Mouse (Mus musculus): ENCODE data around the gene Mical1. TPM values are rescaled to one million over a fixed set of nuclear protein-coding genes. Genes with fewer than 3 reads are reported as not detected.

Mical1 gene
- 48.8 and 50.3 TPM in 2 replicates for polyA plus RNA-seq (2016; fragmentation: Nextera tagmentation; extraction: Ambion mirVana)

GRCm38 (mm10) chr10:41476171-41477017 is at the start of gene Mical1:
Gene Mical1, plus strand, starts transcription at chr10:41476314.
- peak within 1 kb of the TSS; percentile 54 for H3K4me3 ChIP-seq (replicated peaks)
- 1% methylated on average over 35 of the region's 35 CpGs for WGBS

GRCm38 (mm10) chr10:41426368-41426767 is 49.7 kb upstream of the Mical1 start:
- no peaks in the 10 kb centered on the region for H3K9me3 ChIP-seq
- no peak overlapping the region for H3K4me3 ChIP-seq (replicated peaks)
- H3K36me3 ChIP-seq (replicated peaks) = no peaks in the 10 kb centered on the region
- H3K27ac ChIP-seq = no peak overlapping the region
- no peak overlapping the region for H3K4me2 ChIP-seq
- no peak for ATAC-seq (ENCODE audit: low FRiP score)
- no peaks in the 10 kb centered on the region for H3K4me1 ChIP-seq
- H3K27me3 ChIP-seq = no peaks in the 10 kb centered on the region
- H3K9ac ChIP-seq = no peak overlapping the region
- WGBS = 52% methylated on average over 6 of the region's 6 CpGs

More at GRCm38 (mm10) chr10:41476171-41477017, at the start of gene Mical1:
- peak within 1 kb of the TSS; percentile 80 for H3K27ac ChIP-seq
- ATAC-seq (ENCODE audit: low FRiP score) = peak; percentile 68
- peak within 1 kb of the TSS; percentile 71 for H3K9ac ChIP-seq
- H3K4me2 ChIP-seq = peak within 1 kb of the TSS; percentile 87
- H3K27me3 ChIP-seq = no peaks in the 10 kb centered on the region
- no peaks in the 10 kb centered on the region for H3K9me3 ChIP-seq
- peaks cover 26% of the 10 kb centered on the region for H3K36me3 ChIP-seq (replicated peaks)
- peaks cover 25% of the 10 kb centered on the region for H3K4me1 ChIP-seq

DNA sequence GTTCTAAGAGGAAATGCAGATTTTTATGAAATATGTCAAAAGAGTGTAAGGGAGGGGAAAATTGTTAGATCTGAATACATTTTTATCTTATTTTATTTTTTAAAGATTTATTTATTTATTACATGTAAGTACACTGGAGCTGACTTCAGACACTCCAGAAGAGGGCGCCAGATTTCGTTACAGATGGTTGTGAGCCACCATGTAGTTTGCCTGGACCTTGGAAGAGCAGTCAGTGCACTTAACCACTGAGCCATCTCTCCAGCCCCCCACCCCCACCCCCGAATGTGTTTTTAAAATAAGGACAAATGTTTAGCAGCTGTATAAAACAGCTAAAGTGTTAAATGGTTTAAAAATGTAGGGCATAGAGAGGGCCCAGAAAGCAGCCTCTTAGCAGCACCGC is 41.5 kb upstream of the Mical1 start:
- H3K4me3 ChIP-seq (replicated peaks) = no peak overlapping the region
- no peaks in the 10 kb centered on the region for H3K9me3 ChIP-seq
- H3K36me3 ChIP-seq (replicated peaks) = no peaks in the 10 kb centered on the region
- no peak overlapping the region for H3K9ac ChIP-seq
- no peak overlapping the region for H3K27ac ChIP-seq
- 29% methylated on average over 4 of the region's 4 CpGs for WGBS
- H3K4me2 ChIP-seq = no peak overlapping the region
- peaks cover 7% of the 10 kb centered on the region for H3K27me3 ChIP-seq
- no peaks in the 10 kb centered on the region for H3K4me1 ChIP-seq
- ATAC-seq (ENCODE audit: low FRiP score) = no peak

DNA sequence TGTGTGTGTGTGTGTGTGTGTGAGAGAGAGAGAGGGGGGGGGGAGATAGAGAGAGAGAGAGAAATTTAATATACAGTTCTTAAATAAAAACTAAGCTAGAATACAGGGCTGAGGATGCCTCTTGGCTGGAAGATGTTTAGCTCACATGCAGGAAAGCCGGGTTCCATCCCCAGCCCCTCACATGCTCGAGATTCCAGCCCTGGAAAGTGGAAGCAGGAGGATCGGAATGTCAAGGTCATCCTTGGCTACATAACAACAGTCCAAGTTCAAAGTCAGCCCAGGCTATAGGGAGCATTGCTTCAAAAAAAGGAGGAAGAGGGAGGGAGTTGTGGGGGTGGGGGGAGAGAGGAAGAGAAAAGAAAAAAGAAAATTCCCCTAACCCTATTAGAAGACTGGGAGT is 41.0 kb upstream of the Mical1 start:
- Histone ChIP-seq H3K9me3 (no peaks in the 10 kb centered on the region), H3K9ac (no peak overlapping the region), H3K36me3 (replicated peaks) (no peaks in the 10 kb centered on the region), H3K4me3 (replicated peaks) (no peak overlapping the region), H3K27me3 (peaks cover 7% of the 10 kb centered on the region), H3K27ac (no peak overlapping the region), H3K4me1 (no peaks in the 10 kb centered on the region), H3K4me2 (no peak overlapping the region)
- no peak for ATAC-seq (ENCODE audit: low FRiP score)
- 48% methylated on average over 3 of the region's 3 CpGs for WGBS

DNA sequence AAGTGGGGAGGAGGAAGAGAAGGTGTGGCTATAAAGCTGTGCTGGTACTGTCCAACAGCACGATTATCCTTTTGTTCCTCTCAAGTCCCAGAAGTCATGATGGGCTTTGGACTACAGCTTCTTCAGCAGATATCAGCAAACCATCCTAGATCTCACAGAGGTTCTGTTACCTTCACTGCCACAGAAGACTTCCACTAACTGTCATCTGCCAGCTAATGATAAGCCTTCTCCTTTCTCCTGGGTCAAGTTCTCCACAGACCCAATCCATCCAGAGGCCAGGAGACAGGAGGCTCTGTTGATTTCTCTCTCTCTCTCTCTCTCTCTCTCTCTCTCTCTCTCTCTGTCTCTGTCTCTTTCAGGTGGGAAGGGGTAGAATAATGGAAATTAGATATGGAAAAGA is 27.9 kb upstream of the Mical1 start:
- WGBS = 76% methylated on average over 1 of the region's 1 CpGs
- Histone ChIP-seq H3K9ac (no peak overlapping the region), H3K27ac (no peak overlapping the region)

GRCm38 (mm10) chr10:41449684-41450083 is 26.4 kb upstream of the Mical1 start:
- WGBS = 22% methylated on average over 14 of the region's 14 CpGs
- Histone ChIP-seq H3K9me3 (no peaks in the 10 kb centered on the region), H3K4me1 (peaks cover 13% of the 10 kb centered on the region), H3K9ac (peak overlapping the region; percentile 81), H3K4me2 (peak overlapping the region; percentile 72), H3K27me3 (no peaks in the 10 kb centered on the region; the same call in 1 of the 2 replicates), H3K36me3 (replicated peaks) (peaks cover 22% of the 10 kb centered on the region), H3K27ac (peak overlapping the region; percentile 16; the same call in 1 of the 2 replicates), H3K4me3 (replicated peaks) (peak overlapping the region; percentile 90)
- ATAC-seq (ENCODE audit: low FRiP score) = peak; percentile 72

More for the DNA sequence above, 27.9 kb upstream of the Mical1 start:
- H3K27me3 ChIP-seq = no peaks in the 10 kb centered on the region; the same call in 1 of the 2 replicates
- H3K4me2 ChIP-seq = no peak overlapping the region
- no peak for ATAC-seq (ENCODE audit: low FRiP score)
- peaks cover 13% of the 10 kb centered on the region for H3K36me3 ChIP-seq (replicated peaks)
- H3K9me3 ChIP-seq = no peaks in the 10 kb centered on the region
- no peak overlapping the region for H3K4me3 ChIP-seq (replicated peaks)
- peaks cover 13% of the 10 kb centered on the region for H3K4me1 ChIP-seq

- H3K4me3 ChIP-seq (replicated peaks) = peak within 1 kb of the TSS; percentile 90
- peak within 1 kb of the TSS; percentile 42 for H3K27ac ChIP-seq
- no peaks in the 10 kb centered on the region; the same call in 1 of the 2 replicates for H3K27me3 ChIP-seq
- peaks cover 13% of the 10 kb centered on the region for H3K4me1 ChIP-seq
- H3K9ac ChIP-seq = peak within 1 kb of the TSS; percentile 81
- peaks cover 27% of the 10 kb centered on the region for H3K36me3 ChIP-seq (replicated peaks)
- WGBS = under 1% methylated on average over 49 of the region's 49 CpGs
- H3K9me3 ChIP-seq = no peaks in the 10 kb centered on the region
- ATAC-seq (ENCODE audit: low FRiP score) = peak; percentile 98
- H3K4me2 ChIP-seq = peak within 1 kb of the TSS; percentile 72
Observed at GRCm38 (mm10) chr10:41450137-41450670, 25.9 kb upstream of the Mical1 start, which contains the start of gene Zbtb24. Gene Zbtb24, plus strand, starts transcription at chr10:41450383.

- H3K27me3 ChIP-seq = no peaks in the 10 kb centered on the region; the same call in 1 of the 2 replicates
- H3K9ac ChIP-seq = peak overlapping the region; percentile 81
- WGBS = 59% methylated on average over 18 of the region's 18 CpGs
- no peaks in the 10 kb centered on the region for H3K9me3 ChIP-seq
- peak overlapping the region; percentile 72 for H3K4me2 ChIP-seq
- ATAC-seq (ENCODE audit: low FRiP score) = no peak; the same call in 1 of the 2 replicates
- H3K4me3 ChIP-seq (replicated peaks) = peak overlapping the region; percentile 90
- H3K36me3 ChIP-seq (replicated peaks) = peaks cover 34% of the 10 kb centered on the region
- H3K27ac ChIP-seq = peak overlapping the region; percentile 42; the same call in 1 of the 2 replicates
- H3K4me1 ChIP-seq = peaks cover 13% of the 10 kb centered on the region
Observed at GRCm38 (mm10) chr10:41450780-41451522, 25.2 kb upstream of the Mical1 start.

- Histone ChIP-seq H3K9me3 (no peaks in the 10 kb centered on the region), H3K4me2 (peak overlapping the region; percentile 17; the same call in 1 of the 2 replicates), H3K4me3 (replicated peaks) (no peak overlapping the region), H3K4me1 (peaks cover 13% of the 10 kb centered on the region), H3K27me3 (no peaks in the 10 kb centered on the region; the same call in 1 of the 2 replicates), H3K9ac (no peak overlapping the region), H3K36me3 (replicated peaks) (peaks cover 41% of the 10 kb centered on the region), H3K27ac (no peak overlapping the region)
- 97% methylated on average over 9 of the region's 9 CpGs for WGBS
- ATAC-seq (ENCODE audit: low FRiP score) = no peak
Observed at GRCm38 (mm10) chr10:41451656-41452055, 24.5 kb upstream of the Mical1 start.

GRCm38 (mm10) chr10:41452791-41453190 is 23.3 kb upstream of the Mical1 start:
- 93% methylated on average over 3 of the region's 3 CpGs for WGBS
- Histone ChIP-seq H3K4me1 (peaks cover 13% of the 10 kb centered on the region), H3K27ac (no peak overlapping the region), H3K4me3 (replicated peaks) (no peak overlapping the region), H3K36me3 (replicated peaks) (peaks cover 43% of the 10 kb centered on the region), H3K9me3 (no peaks in the 10 kb centered on the region), H3K9ac (no peak overlapping the region), H3K4me2 (no peak overlapping the region), H3K27me3 (no peaks in the 10 kb centered on the region; the same call in 1 of the 2 replicates)
- ATAC-seq (ENCODE audit: low FRiP score) = no peak

- H3K9ac ChIP-seq = no peak overlapping the region
- H3K27ac ChIP-seq = 0 out of 2 replicates have a peak overlapping the region, but pooled peaks have one; percentile 14
- no peaks in the 10 kb centered on the region for H3K27me3 ChIP-seq
- ATAC-seq (ENCODE audit: low FRiP score) = no peak
- no peaks in the 10 kb centered on the region for H3K9me3 ChIP-seq
- no peak overlapping the region for H3K4me2 ChIP-seq
- H3K4me1 ChIP-seq = peaks cover 4% of the 10 kb centered on the region; the same call in 1 of the 2 replicates
- no peak overlapping the region for H3K4me3 ChIP-seq (replicated peaks)
- WGBS = 76% methylated on average over 4 of the region's 4 CpGs
- peaks cover 53% of the 10 kb centered on the region for H3K36me3 ChIP-seq (replicated peaks)
Observed at GRCm38 (mm10) chr10:41459990-41460389, 16.1 kb upstream of the Mical1 start.

DNA sequence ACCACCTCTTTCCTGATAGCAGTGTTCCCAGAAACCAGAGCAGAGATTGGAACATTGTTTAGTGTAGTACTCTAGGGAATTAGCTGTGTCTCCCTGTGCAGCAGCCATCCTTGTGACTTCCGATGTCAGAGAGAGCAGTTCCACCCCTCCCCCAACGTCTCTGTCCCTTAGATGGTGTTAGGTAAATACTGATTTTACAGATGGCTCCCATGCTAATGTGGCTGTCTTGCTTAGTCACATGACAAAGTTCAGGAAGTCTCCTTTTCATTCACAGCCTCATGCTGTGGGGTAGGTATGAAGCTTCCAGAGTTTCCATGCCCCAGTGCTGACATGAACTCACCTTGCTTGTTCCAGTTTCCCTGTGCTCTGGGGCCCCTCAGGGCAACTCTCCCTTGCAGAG is 15.6 kb upstream of the Mical1 start:
- no peaks in the 10 kb centered on the region for H3K27me3 ChIP-seq
- no peak overlapping the region for H3K9ac ChIP-seq
- H3K4me2 ChIP-seq = no peak overlapping the region
- peaks cover 49% of the 10 kb centered on the region for H3K36me3 ChIP-seq (replicated peaks)
- no peaks in the 10 kb centered on the region for H3K9me3 ChIP-seq
- peaks cover 4% of the 10 kb centered on the region; the same call in 1 of the 2 replicates for H3K4me1 ChIP-seq
- H3K27ac ChIP-seq = no peak overlapping the region
- ATAC-seq (ENCODE audit: low FRiP score) = 0 out of 2 replicates have a peak, but pooled peaks have one; percentile 39
- 48% methylated on average over 2 of the region's 2 CpGs for WGBS
- no peak overlapping the region for H3K4me3 ChIP-seq (replicated peaks)
